Mouse (Mus musculus) T-cell, adult 66 days (primary cell): ENCODE measurements around the gene Acbd5. TPM values are rescaled to one million over a fixed set of nuclear protein-coding genes. Genes with fewer than 3 reads are reported as not detected.

Experiments
- total RNA-seq, 2 experiments: library from RNA; stranded (reverse); gene quantifications; 3 replicates in 1 of 2; 4 replicates in 1 of 2; pipeline ENCODE4 v1.2.4; 2023

The Acbd5 gene
- total RNA-seq, result 10 to 100 TPM; 57.2 to 74.4 TPM

DNA sequence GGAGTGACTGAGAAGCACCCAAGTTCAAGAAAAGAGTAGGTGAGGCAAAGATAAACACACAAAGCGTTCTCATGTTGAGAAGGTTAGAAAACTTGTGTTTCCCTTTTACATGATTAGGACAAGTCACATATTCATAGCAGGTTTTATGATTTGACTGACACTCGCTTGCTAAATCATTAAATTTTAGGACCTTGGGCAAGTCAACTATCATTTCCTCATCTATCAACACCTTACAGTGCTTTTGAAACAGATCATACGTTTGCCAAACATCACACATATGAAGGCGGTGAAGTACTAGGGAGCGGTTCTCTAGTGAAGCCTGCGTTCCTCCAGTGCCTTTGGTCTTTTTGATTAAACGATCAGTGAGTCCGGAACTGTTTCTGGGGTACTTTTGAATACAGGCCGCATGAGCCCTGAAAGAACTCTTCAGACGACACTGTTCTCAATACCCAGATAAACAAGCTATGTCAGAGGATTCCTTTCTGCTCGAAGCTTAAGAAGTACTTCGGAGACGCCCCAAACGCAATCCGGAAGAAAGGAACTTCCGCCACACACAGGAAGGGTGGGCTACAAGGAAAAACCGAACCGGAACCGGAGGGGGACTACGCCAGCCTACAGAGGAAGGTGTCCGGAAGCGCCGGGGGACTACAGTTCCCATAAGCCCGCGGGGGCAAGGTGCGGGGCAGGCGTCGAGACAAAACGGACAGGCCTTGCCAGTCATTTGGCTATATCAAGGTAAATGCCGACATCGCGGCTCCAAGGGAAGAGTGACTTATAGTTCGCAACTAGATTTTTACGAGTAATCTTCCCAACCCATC, at the start of gene Acbd5:
Acbd5 (plus strand) TSS at position 616 of the 818 bp plus-strand sequence.

DNA sequence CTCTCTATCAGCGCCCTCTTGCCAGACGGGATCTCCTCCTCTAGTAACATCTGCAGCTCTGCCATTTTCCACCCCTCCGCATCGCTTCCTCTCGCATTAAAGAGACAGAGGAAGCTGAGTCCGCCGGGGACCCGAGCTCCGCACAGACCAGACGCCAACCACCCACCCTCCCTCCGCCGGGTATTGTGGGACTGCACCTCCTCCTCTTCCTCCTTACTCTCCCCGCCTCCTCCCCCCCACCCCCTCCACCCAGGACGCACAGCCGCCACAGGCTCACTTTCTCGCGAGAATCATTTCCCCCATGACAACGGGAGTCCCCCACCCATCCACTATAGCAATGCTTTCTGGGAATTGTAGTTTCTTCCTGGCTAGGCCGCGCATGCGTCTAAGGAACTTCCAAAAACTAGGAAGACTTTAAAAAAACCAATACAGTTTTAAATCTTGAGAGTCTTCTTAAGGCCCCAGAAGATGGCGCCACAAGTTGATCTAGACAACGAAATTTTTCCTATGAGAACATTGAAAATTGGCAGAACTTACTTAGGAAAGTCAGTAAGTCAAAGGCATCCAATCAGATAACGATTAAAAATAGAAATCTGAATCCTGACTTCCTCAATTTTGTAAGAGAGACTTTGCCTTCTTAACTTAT, 27.8 kb upstream of the Acbd5 start, which contains the start of gene Abi1:
Abi1 (minus strand) TSS at position 241 of the 646 bp plus-strand sequence.

DNA sequence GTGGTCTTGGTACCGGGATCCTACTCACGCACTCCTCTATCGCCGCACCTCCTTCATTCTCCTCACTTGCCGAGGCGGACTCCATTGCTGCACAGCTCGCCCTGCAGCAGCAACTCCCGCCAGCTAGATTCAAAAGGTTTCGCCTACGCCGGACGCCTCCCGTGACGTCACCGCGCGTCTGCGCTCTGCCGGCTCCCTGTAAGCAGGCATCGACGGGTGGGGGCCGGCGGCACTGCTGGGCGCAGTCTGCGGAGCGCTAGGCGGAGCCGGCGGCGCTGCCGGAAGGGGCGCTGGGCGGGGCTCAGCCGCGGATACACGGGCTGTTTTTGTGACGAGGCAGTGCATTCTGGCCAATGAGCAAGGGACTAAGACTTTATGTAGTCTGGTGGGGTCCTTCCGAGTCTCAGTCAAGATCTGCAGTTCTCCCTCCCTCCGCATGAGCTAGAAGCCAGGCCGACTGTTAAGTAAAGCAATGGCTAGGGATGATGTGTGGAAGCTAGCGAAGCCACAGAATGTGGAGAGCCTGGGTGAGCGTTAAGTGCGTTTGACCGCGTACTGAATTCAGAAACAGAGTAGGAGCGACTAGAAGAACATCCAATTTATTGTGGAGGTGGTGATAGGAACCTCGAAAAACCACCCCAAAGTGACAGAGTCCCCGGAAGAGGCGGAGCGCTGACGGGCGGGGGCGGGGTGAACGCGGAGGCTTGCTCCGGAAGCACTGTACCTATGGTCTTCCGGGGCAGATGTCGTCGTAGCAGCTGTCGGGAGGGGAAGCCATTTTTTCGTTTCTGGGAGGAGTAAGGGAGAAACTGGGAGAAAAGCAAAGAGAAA, 88.0 kb downstream of the Acbd5 start, which contains the start of the genes Mastl and Yme1l1:
Mastl (minus strand) TSS at position 248 of the 831 bp plus-strand sequence.
Yme1l1 (plus strand) TSS at position 593 of the 831 bp plus-strand sequence.

Other genes starting within 250 kb of the Acbd5 start
- 10 to 100 TPM; 10.1 to 12.8 TPM for gene Pdss1, start 172.6 kb upstream of the Acbd5 start, total RNA-seq
- gene Abi1, start 27.9 kb upstream of the Acbd5 start, total RNA-seq, result 100 to 1,000 TPM; 155 to 163 TPM
- gene Mastl, start 87.9 kb downstream of the Acbd5 start, total RNA-seq, result 1 to 10 TPM in 1 of 2 experiments, under 1 TPM in 1; 0.18 to 1.1 TPM
- 100 to 1,000 TPM; 142 to 144 TPM for gene Yme1l1, start 88.2 kb downstream of the Acbd5 start, total RNA-seq
- gene 4931423N10Rik, start 139.3 kb downstream of the Acbd5 start, total RNA-seq, result 1 to 10 TPM in 1 of 2 experiments, under 1 TPM in 1; 0.93 to 1.4 TPM